Mouse (Mus musculus) liver, adult 2 months (tissue): ENCODE measurements at regions not wholly inside any gene's neighbourhood (a gene's known extent, or its start where the extent isn't known, plus 50 kb on each side); places are given as distances from the start of the nearest gene placed in this dataset.

Experiments
- CTCF ChIP-seq: fragments of 200-500 bp; IDR thresholded peaks from 2 replicates; pipeline ENCODE4 v1.5.1; 2011; ENCODE audit warnings: low read depth, low read length, control low read depth
- POLR2A ChIP-seq: fragments of 200-500 bp; IDR thresholded peaks from 2 replicates; pipeline ENCODE4 v1.6.1; 2011; ENCODE audit warnings: low read length, control low read depth; ENCODE audit not compliant: insufficient read depth; ENCODE audit errors: extremely low read depth

DNA sequence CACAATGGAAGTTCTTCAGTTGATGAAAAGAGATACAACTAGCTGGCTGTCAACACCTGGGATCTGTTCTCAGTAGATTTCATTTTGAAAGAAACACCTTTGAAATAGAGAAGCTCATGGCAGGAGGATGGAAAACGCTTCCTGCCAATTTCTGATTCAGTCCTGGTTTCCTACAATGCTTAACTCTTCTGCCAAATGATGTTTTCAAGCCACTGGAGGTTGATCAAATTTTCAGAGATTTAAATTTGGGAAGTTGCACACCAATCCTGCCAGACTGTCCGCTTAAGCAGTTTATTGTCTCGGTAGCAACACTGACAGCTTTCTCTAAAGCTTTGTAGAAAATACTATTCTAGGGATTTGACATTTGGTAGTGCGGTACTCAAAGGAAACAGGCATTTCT lies 251.1 kb upstream of the Sel1l start:
- TF ChIP-seq POLR2A: no peak
- TF ChIP-seq CTCF: no peak
